9 mouse cellular contexts compared by ENCODE assay signal in genomic region chr1:40680868-40681698, GRCm38 (mm10). TPM values are rescaled to one million over a fixed set of nuclear protein-coding genes. Genes with fewer than 3 reads are reported as not detected.
A peak's percentile ranks its signal among the peaks of the same experiment; 100 is the strongest.
DNase-seq lines count a peak whose midpoint lies in the region; ATAC-seq lines count a peak whose summit lies in the region.
"Had no signal": no experiment of that assay in that cellular context is flagged by ENCODE, and none has a peak within 500 bp of the region (broad histone marks: within the 10 kb centered on the region; RNA-seq: fewer than 3 reads in every experiment).

No protein-coding gene starts in this region.

- 0 out of 2 replicates have a peak overlapping the region, but pooled peaks have one; percentile 10 for H3K9ac ChIP-seq in limb, embryonic 15.5 days
- H3K9ac ChIP-seq in midbrain, embryonic 15.5 days = peak overlapping the region; percentile 42

- peaks cover 20% of the 10 kb centered on the region for H3K4me1 ChIP-seq in limb, embryonic 15.5 days
- H3K4me1 ChIP-seq in midbrain, embryonic 15.5 days = peaks cover 19% of the 10 kb centered on the region

- no peaks in the 10 kb centered on the region for H3K9me3 ChIP-seq in limb, embryonic 15.5 days
- no peaks in the 10 kb centered on the region for H3K9me3 ChIP-seq in midbrain, embryonic 15.5 days

- intact Hi-C loops in gastrocnemius, postnatal 36 days (cut with DNase I) = loop anchor here (5.0 kb wide), 1 partner anchor 86 kb away; no protein-coding TSS in a partner anchor

- no peaks in the 10 kb centered on the region for H3K36me3 ChIP-seq in limb, embryonic 15.5 days
- no peaks in the 10 kb centered on the region for H3K36me3 ChIP-seq in midbrain, embryonic 15.5 days (replicated peaks)

- DNase-seq in cerebellum, postnatal 10 days = peak; percentile 50
- no peak for DNase-seq in cerebellum, adult 11 months
- DNase-seq in gastrocnemius, postnatal 36 days = peak; percentile 19 to 29
- DNase-seq in kidney, adult 18-20 months = peak; percentile 75
- peak; percentile 63 for DNase-seq in testis, postnatal 10 days (ENCODE audit: low spot score)

- peak overlapping the region; percentile 58 for H3K4me3 ChIP-seq in limb, embryonic 15.5 days
- H3K4me3 ChIP-seq in midbrain, embryonic 15.5 days = peak overlapping the region; percentile 71

- H3K27me3 ChIP-seq in limb, embryonic 15.5 days = peaks cover 65% of the 10 kb centered on the region
- peaks cover 59% of the 10 kb centered on the region for H3K27me3 ChIP-seq in midbrain, embryonic 15.5 days (replicated peaks)
- H3K27me3 ChIP-seq: CH12.LX had no signal

- peak; percentile 33 for ATAC-seq in common myeloid progenitor, adult 5-6 weeks (replicated peaks; ENCODE audit: low read depth, poor library complexity, severe bottlenecking)
- ATAC-seq in limb, embryonic 15.5 days (ENCODE audit: insufficient number of reproducible peaks, low FRiP score, low TSS enrichment, low read depth) = peak; percentile 42; the same call in 1 of the 2 replicates
- ATAC-seq in midbrain, embryonic 15.5 days (replicated peaks) = peak; percentile 87

- no peak overlapping the region for H3K27ac ChIP-seq in limb, embryonic 15.5 days
- H3K27ac ChIP-seq in midbrain, embryonic 15.5 days = no peak overlapping the region

- H3K4me2 ChIP-seq in limb, embryonic 15.5 days = peak overlapping the region; percentile 100
- H3K4me2 ChIP-seq in midbrain, embryonic 15.5 days = peak overlapping the region; percentile 100

- under 1% methylated on average over 49 of the region's 90 CpGs for WGBS in limb, embryonic 15.5 days
- WGBS in midbrain, embryonic 15.5 days = under 1% methylated on average over 89 of the region's 90 CpGs

RNA-seq across cellular contexts. Expression of gene Slc9a2, which starts 0.7 kb away (rescaled TPM):
- total RNA-seq in common myeloid progenitor, adult 5-6 weeks (2017) = 0.29 and 0.50 TPM in 2 replicates
- 10 to 100 TPM; 18.5 to 21.0 TPM for total RNA-seq in gastrocnemius, postnatal 36 days (2021)
- polyA plus RNA-seq in limb, embryonic 15.5 days (2015; fragmentation: Nextera tagmentation; extraction: Ambion mirVana) = 0.56 and 1.2 TPM in 2 replicates
- 0.45 and 0.46 TPM in 2 replicates for polyA plus RNA-seq in midbrain, embryonic 15.5 days (2015; fragmentation: Nextera tagmentation; extraction: Ambion mirVana)
- total RNA-seq: CH12.LX had no signal

Comparison
In these comparisons a context has a peak if more than half of its experiments do, and no peak if none do; other contexts are left out.
1. ATAC-seq: peak in every context shown above with its lines; median percentile 87 in midbrain, embryonic 15.5 days; 42 in limb, embryonic 15.5 days; 33 in common myeloid progenitor, adult 5-6 weeks.
2. RNA of gene Slc9a2, which starts 0.7 kb away (total RNA-seq): 18.5 to 21.0 TPM in gastrocnemius, postnatal 36 days; 0.29 to 0.50 TPM in common myeloid progenitor, adult 5-6 weeks; every median in the first group is over 10 times any median in the second.